Mouse (Mus musculus): ENCODE data around the gene Olfr332.
"Not testable (repeated sequence)": the region's sequence is repeated elsewhere in the genome, so short reads cannot be mapped to it uniquely, and the experiment has no call there.

The Olfr332 gene

GRCm38 (mm10) chr11:58492455-58492854 is at the start of gene Olfr332:
Gene Olfr332 (minus strand): TSS chr11:58492555.
- no peak for DNase-seq (ENCODE audit: low spot score in 2 of 2)

DNA sequence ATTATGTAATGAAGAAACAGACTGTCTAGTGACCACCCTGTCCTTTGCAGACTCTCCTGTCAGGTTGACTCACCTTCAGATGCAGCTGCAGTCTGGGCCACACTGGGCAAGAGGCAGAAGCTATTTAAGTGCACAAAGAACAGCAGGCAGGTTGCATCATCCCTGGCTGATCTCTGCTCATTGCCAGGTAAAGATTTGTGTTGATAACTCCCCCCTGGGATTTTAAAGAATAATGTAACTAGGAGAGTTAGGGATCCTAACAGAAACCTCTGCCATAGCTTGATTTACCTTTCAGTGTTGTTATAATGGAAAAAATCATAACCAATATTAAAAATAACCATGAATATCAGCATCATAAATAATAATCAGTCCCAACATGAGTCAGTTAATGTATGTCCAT is 42.4 kb upstream of the Olfr332 start, which contains the start of gene Olfr330:
Gene Olfr330 (minus strand): TSS at position 101 of the 400 bp plus-strand sequence.
- DNase-seq (ENCODE audit: low spot score in 2 of 2), result not testable (repeated sequence)

DNA sequence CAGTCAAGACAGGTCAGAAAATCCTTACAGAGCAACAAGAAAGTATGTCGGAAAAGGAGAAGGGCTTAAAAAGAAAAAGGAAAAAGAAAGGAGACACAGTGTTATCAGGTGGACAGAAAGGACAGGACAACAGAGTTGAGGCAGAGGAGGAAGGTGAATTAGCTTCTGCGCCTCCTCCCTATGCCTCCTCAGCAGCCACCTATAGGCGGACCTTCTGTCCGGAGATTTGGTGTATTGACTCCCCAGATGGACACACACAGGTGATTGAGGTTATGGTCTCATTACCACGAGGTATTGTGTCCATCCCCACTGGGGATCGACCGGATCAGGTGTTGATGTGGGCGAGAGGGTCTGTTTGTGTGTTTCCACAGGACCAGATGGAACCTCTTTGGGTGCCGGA is 27.4 kb upstream of the Olfr332 start:
- peak; percentile 6 to 8 for DNase-seq (ENCODE audit: low spot score in 2 of 2)

DNA sequence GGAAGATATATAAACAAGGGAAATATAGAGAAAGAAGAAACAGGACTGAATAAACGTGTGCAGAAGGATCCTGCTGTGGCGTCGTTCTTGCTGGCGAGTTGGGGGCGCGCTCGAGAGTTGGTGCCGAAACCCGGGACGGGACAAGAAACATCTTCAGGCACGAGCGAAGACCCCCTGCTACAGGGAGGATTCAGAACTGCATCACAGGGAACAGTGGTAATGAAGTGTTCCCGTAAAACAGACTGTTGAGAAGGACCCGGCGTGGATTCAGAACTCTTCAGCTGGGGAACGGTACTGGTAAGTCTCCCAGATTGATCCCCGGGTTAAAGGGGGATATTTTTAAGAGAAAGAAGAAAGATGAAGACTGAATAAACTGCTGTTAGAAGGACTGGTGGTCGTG is 26.6 kb upstream of the Olfr332 start:
- DNase-seq (ENCODE audit: low spot score in 2 of 2), result peak; percentile 47 to 71

DNA sequence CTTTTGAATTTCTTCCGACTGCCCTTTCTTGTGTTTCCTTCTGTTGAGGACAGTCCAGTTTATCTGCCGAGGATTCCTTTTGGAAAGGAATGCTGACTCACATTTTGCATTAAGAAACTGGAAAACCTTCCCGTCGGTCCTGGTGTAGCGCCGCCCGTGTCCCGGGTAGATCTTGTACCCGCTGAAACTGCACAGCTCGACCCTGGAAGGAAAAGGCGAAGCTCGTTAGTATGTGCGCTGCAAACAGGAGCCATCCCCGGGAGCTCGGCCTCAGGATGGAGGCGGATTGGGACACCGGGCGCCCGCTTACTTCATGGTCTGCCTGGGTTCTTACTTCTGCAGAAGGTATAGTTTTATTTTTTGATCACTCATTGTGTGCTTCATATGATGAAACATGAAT is 16.7 kb upstream of the Olfr332 start:
- not testable (repeated sequence) for DNase-seq (ENCODE audit: low spot score in 2 of 2)

DNA sequence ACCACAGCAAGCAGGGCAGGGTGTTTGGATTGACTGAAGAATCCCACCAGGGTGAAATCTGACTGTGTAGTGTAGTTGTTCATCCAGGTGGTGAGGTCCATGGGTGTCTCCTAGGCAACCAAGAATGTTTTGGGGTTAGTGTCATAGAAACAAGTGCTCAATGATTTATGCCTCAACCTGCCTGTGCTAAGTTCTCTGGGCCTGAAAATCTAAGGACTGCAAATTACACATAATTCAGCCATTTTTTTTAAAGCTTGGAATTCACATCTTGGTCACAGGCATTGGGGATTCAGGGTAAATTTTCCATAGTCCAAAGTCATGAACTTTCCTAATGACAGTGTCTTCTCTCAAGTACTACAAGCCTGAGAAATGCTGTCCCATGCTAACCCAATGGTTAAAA is 10.1 kb upstream of the Olfr332 start, which contains the start of gene Olfr331:
Gene Olfr331 (minus strand): TSS at position 101 of the 400 bp plus-strand sequence.
- not testable (repeated sequence) for DNase-seq (ENCODE audit: low spot score in 2 of 2)

GRCm38 (mm10) chr11:58499290-58499689 is 6.9 kb upstream of the Olfr332 start:
- DNase-seq (ENCODE audit: low spot score in 2 of 2), result no peak

- DNase-seq (ENCODE audit: low spot score in 2 of 2), result no peak
These were observed 6.4 kb upstream of the Olfr332 start for GRCm38 (mm10) chr11:58498761-58499160.

DNA sequence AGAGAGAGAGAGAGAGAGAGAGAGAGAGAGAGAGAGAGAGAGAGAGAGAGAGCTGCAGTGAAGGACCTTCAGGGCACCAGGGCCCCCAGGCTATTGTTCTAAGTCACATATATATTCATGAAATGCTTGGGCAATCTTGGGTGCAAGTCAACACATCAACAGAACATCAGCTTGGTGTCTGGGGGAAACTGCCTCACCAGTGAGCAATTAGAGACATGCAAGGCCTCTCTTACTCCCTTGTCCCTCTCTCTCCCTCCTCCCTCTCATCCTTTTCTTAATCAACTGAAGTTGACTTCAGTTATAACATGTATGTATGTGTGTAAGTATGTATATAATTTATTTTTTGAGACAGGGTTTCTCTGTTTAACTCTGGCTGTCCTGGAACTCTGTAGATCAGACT is 30.2 kb downstream of the Olfr332 start, which contains the start of gene Olfr30:
Gene Olfr30 (minus strand): TSS at position 101 of the 400 bp plus-strand sequence.
- DNase-seq (ENCODE audit: low spot score in 2 of 2), result no peak

GRCm38 (mm10) chr11:58453592-58453991 is 38.8 kb downstream of the Olfr332 start:
- no peak for DNase-seq (ENCODE audit: low spot score in 2 of 2)

DNA sequence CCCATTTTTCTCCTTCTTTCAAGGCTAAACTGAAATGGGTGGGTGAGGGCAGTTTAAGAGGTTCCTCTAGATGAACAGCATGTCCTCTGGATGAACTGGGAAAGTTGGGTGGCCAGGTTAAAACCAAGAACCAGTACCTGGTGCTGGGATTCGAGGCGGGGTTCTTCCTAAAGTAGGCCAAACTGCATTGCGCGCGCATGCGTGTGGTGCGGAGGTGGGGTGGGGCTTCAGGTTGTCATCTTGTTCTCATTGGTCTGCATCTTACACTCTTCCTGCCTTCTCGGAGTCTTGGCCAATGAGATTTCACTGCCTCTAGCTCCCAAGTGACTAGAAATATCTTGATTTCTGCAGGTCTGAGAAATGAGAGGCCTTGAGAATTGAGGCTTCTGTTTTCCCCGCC is 39.6 kb downstream of the Olfr332 start, which contains the start of gene Lypd9:
Gene Lypd9 (minus strand): TSS at position 165 of the 400 bp plus-strand sequence.
- no peak for DNase-seq (ENCODE audit: low spot score in 2 of 2)

All from frontal cortex, postnatal 25 days (tissue).